Mouse (Mus musculus) small intestine, adult 2 months (tissue): Measurements from ENCODE around the gene C3ar1. TPM values are rescaled to one million over a fixed set of nuclear protein-coding genes. Genes with fewer than 3 reads are reported as not detected.

Source experiments
- H3K27ac ChIP-seq: fragments of 200-500 bp; 2 replicates; pipeline ENCODE4 v1.5.1; 2012; ENCODE audit warnings: low read depth, low read length, control low read depth, inconsistent platforms; ENCODE audit not compliant: insufficient read depth
- H3K27me3 ChIP-seq: fragments of 200-500 bp; 2 replicates; pipeline ENCODE4 v1.6.1; 2012; ENCODE audit warnings: mild to moderate bottlenecking, moderate library complexity, low read length, inconsistent platforms; ENCODE audit not compliant: control insufficient read depth, insufficient read depth
- H3K36me3 ChIP-seq: fragments of 200-500 bp; 2 replicates; pipeline ENCODE4 v1.6.1; 2012; ENCODE audit warnings: mild to moderate bottlenecking, low read length, control low read depth, inconsistent platforms; ENCODE audit not compliant: control insufficient read depth, insufficient read depth
- H3K4me1 ChIP-seq: fragments of 200-500 bp; 2 replicates; pipeline ENCODE4 v1.6.1; 2012; ENCODE audit warnings: low read length, inconsistent platforms, mixed read lengths; ENCODE audit not compliant: control insufficient read depth, insufficient read depth, insufficient read length
- H3K4me3 ChIP-seq: fragments of 200-500 bp; 2 replicates; pipeline ENCODE4 v1.5.1; 2012; ENCODE audit warnings: low read depth, mild to moderate bottlenecking, control low read depth, inconsistent platforms, low read length, moderate library complexity
- CTCF ChIP-seq: fragments of 200-500 bp; IDR thresholded peaks from 2 replicates; pipeline ENCODE4 v1.5.1; 2012; ENCODE audit warnings: low read depth, mild to moderate bottlenecking, control low read depth, inconsistent platforms, low read length, moderate library complexity, mixed read lengths; ENCODE audit not compliant: insufficient replicate concordance, insufficient read length; ENCODE audit errors: extremely low read depth
- POLR2A ChIP-seq: fragments of 200-500 bp; IDR thresholded peaks from 2 replicates; pipeline ENCODE4 v1.6.1; 2012; ENCODE audit warnings: low read depth, mild to moderate bottlenecking, control low read depth, inconsistent platforms, low read length, moderate library complexity
- WGBS: fragments of 180-500 bp; shearing (Covaris S2); methylation state at CpG from one replicate; pipeline ENCODE4 v1.1.7; 2018; 5-methylcytosine and 5-hydroxymethylcytosine counted together
- polyA plus RNA-seq: library from polyadenylated mRNA; depleted of rRNA; stranded (reverse); fragments of >200 nt; gene quantifications from 2 replicates; pipeline ENCODE4 v1.2.3, GENCODE M21; 2012

The C3ar1 gene
- polyA plus RNA-seq, 1 experiment, result 1.8 TPM

GRCm38 (mm10) chr6:122819306-122820070 is 36.5 kb downstream of the C3ar1 start, which contains the start of gene Foxj2:
Foxj2 (plus strand) TSS chr6:122819914.
- WGBS, result under 1% methylated on average over 59 of the region's 61 CpGs
- TF ChIP-seq CTCF, result no peak
- TF ChIP-seq POLR2A, result no peak; the same call in none of the 2 replicates
- Histone ChIP-seq H3K4me1 (peaks cover 5% of the 10 kb centered on the region; the same call in 1 of the 2 replicates), H3K27me3 (no peaks in the 10 kb centered on the region), H3K36me3 (no peaks in the 10 kb centered on the region), H3K27ac (peak within 1 kb of the TSS; percentile 72), H3K4me3 (peak within 1 kb of the TSS; percentile 96)

GRCm38 (mm10) chr6:122813640-122814039 is 42.3 kb downstream of the C3ar1 start:
- H3K27ac ChIP-seq, result no peak overlapping the region
- TF ChIP-seq CTCF, result no peak
- no peak for TF ChIP-seq POLR2A
- 93% methylated on average over 4 of the region's 4 CpGs for WGBS

GRCm38 (mm10) chr6:122812716-122813115 is 43.2 kb downstream of the C3ar1 start:
- no peak for TF ChIP-seq CTCF
- no peak for TF ChIP-seq POLR2A
- Histone ChIP-seq H3K27me3 (no peaks in the 10 kb centered on the region), H3K27ac (no peak overlapping the region), H3K4me3 (no peak overlapping the region), H3K36me3 (no peaks in the 10 kb centered on the region), H3K4me1 (no peaks in the 10 kb centered on the region)
- 92% methylated on average over 4 of the region's 4 CpGs for WGBS

More at GRCm38 (mm10) chr6:122813640-122814039, 42.3 kb downstream of the C3ar1 start:
- H3K36me3 ChIP-seq, result no peaks in the 10 kb centered on the region
- H3K4me1 ChIP-seq, result no peaks in the 10 kb centered on the region
- H3K4me3 ChIP-seq, result no peak overlapping the region
- H3K27me3 ChIP-seq, result no peaks in the 10 kb centered on the region

GRCm38 (mm10) chr6:122811771-122812600 is 44.0 kb downstream of the C3ar1 start:
- no peaks in the 10 kb centered on the region for H3K36me3 ChIP-seq
- TF ChIP-seq POLR2A, result no peak
- H3K27me3 ChIP-seq, result no peaks in the 10 kb centered on the region
- H3K4me3 ChIP-seq, result no peak overlapping the region
- no peaks in the 10 kb centered on the region for H3K4me1 ChIP-seq
- H3K27ac ChIP-seq, result peak overlapping the region; percentile 95
- 28% methylated on average over 16 of the region's 16 CpGs for WGBS

- no peaks in the 10 kb centered on the region for H3K4me1 ChIP-seq
- WGBS, result under 1% methylated on average over 38 of the region's 38 CpGs
- peak overlapping the region; percentile 95 for H3K27ac ChIP-seq
- TF ChIP-seq POLR2A (peak; percentile 72), CTCF (no peak)
- no peaks in the 10 kb centered on the region for H3K27me3 ChIP-seq
- peak overlapping the region; percentile 79 for H3K4me3 ChIP-seq
- no peaks in the 10 kb centered on the region for H3K36me3 ChIP-seq
These were observed 44.7 kb downstream of the C3ar1 start for GRCm38 (mm10) chr6:122811280-122811652.

- Histone ChIP-seq H3K4me1 (no peaks in the 10 kb centered on the region), H3K4me3 (peak overlapping the region; percentile 79), H3K27ac (peak overlapping the region; percentile 95), H3K27me3 (no peaks in the 10 kb centered on the region), H3K36me3 (no peaks in the 10 kb centered on the region)
- under 1% methylated on average over 30 of the region's 30 CpGs for WGBS
- TF ChIP-seq CTCF (no peak; the same call in 1 of the 2 replicates), POLR2A (no peak; the same call in 1 of the 2 replicates)
These were observed 45.2 kb downstream of the C3ar1 start for GRCm38 (mm10) chr6:122810615-122811279.
